Mouse (Mus musculus) lung, embryonic 14.5 days (tissue): Measurements from ENCODE around the gene Mcu. TPM values are rescaled to one million over a fixed set of nuclear protein-coding genes. Genes with fewer than 3 reads are reported as not detected.

Source experiments
- ATAC-seq: fragments of 200-750 bp; cut with Nextera tagmentation; 2 replicates; pipeline ENCODE4 v1.8.0; 2017; ENCODE audit warnings: mild to moderate bottlenecking, moderate TSS enrichment, moderate library complexity; ENCODE audit not compliant: insufficient read depth
- DNase-seq: peaks from one replicate; pipeline ENCODE4 v3.0.0-alpha.2; 2015
- H3K27ac ChIP-seq: fragments of 300-500 bp; sonication (generic); 2 replicates; pipeline ENCODE4 v1.5.1; 2014; ENCODE audit warnings: low read depth, mild to moderate bottlenecking, moderate library complexity
- H3K27me3 ChIP-seq: fragments of 300-500 bp; sonication (generic); 2 replicates; pipeline ENCODE4 v1.6.1; 2014; ENCODE audit warnings: low read length, control low read depth; ENCODE audit not compliant: insufficient read depth
- H3K36me3 ChIP-seq: fragments of 300-500 bp; sonication (generic); 2 replicates; pipeline ENCODE4 v1.6.1; 2014; ENCODE audit warnings: control low read depth; ENCODE audit not compliant: insufficient read depth
- H3K4me1 ChIP-seq: fragments of 300-500 bp; sonication (generic); 2 replicates; pipeline ENCODE4 v1.6.1; 2014; ENCODE audit warnings: antibody characterized with exemption, control low read depth; ENCODE audit not compliant: insufficient read depth
- H3K4me2 ChIP-seq: fragments of 300-500 bp; sonication (generic); 2 replicates; pipeline ENCODE4 v1.6.1; 2014; ENCODE audit warnings: mild to moderate bottlenecking
- H3K4me3 ChIP-seq: fragments of 300-500 bp; sonication (generic); 2 replicates; pipeline ENCODE4 v1.5.1; 2014; ENCODE audit warnings: low read depth, low read length
- H3K9ac ChIP-seq: fragments of 300-500 bp; sonication (generic); 2 replicates; pipeline ENCODE4 v1.6.1; 2014
- H3K9me3 ChIP-seq: fragments of 300-500 bp; sonication (generic); 2 replicates; pipeline ENCODE4 v1.6.1; 2016; ENCODE audit warnings: low read depth, low read length, control low read depth
- CTCF ChIP-seq: IDR thresholded peaks from 2 replicates; pipeline ENCODE4 v1.5.1; 2016; ENCODE audit warnings: antibody characterized with exemption, low read depth
- WGBS: fragments of 180-500 bp; shearing (Covaris S2); extraction: QIAGEN DNeasy Blood & Tissue Kit; methylation state at CpG from one replicate; pipeline ENCODE4 v1.1.7; 2014; 5-methylcytosine and 5-hydroxymethylcytosine counted together
- polyA plus RNA-seq: library from polyadenylated mRNA; unstranded; fragments of >200 nt; fragmentation: Nextera tagmentation; extraction: Ambion mirVana; gene quantifications from 2 replicates; pipeline ENCODE4 v1.2.1, GENCODE M21; 2014

Mcu gene
- polyA plus RNA-seq, 1 experiment from 2014 or later, result 32.4 TPM

DNA sequence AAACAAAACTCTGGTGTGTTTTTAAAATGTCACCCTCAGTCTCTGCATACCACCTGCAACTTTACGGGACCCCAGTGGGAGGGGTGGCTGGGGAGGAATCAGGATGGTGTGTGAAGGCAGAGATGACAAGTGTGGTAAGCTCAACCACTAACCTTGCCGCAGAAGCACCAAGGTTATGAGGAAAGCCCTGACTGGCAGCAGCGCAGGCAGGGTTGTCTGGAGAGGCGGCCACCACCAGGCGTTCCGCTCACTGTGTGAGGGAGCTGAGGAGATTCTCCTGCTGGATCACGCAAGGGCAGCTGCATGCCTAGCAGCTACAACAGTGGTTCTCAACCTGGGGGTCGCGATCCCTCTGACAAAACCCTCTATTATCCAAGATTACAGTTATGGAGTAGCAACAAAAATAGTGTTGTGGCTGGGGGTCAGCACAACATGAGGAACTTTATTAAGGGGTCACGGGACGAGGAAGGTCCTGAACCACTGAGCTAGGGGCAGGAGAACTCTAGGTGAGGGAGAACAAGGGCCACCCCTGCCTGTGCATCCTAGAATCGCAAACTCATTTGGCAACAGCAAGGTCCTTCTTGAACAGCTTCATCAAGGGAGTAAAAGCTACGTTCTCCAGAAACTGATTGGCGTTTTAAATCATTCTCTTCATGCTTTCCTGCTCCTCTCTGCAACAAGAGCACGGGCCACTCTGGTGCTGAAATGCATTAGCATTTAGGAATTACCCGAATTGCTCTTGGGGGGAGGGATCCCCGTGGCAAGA lies 77.5 kb downstream of the Mcu start:
- TF ChIP-seq CTCF, result no peak
- no peaks in the 10 kb centered on the region for H3K27me3 ChIP-seq
- peak overlapping the region; percentile 31 for H3K4me3 ChIP-seq
- H3K27ac ChIP-seq, result no peak overlapping the region
- peak overlapping the region; percentile 38; the same call in 1 of the 2 replicates for H3K9ac ChIP-seq
- no peaks in the 10 kb centered on the region for H3K36me3 ChIP-seq
- peak overlapping the region; percentile 66 for H3K4me2 ChIP-seq
- H3K4me1 ChIP-seq, result peaks cover 15% of the 10 kb centered on the region
- 40% methylated on average over 17 of the region's 17 CpGs for WGBS
- no peaks in the 10 kb centered on the region for H3K9me3 ChIP-seq
- DNase-seq, result no peak
- ATAC-seq, result no peak

DNA sequence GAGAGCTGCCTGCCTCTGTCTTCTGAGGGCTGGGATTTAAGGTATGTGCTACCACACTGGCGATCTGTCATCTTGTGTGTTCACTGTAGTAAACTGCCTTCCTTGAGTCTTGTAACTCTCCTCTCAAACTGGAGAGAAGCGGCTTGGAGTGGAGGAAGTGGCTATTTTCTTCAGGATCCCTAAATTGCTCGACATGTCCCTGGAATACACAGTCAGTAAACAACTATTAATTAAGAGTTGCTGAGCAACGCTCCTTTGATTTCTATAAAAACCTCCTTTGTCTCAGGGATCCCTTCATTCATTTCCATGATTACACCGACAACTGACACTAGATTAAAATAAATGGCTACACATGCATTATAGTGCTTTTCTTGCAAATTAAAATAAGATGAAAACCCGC lies 78.4 kb downstream of the Mcu start:
- Histone ChIP-seq H3K27ac (no peak overlapping the region), H3K27me3 (no peaks in the 10 kb centered on the region), H3K9ac (no peak overlapping the region), H3K4me1 (peaks cover 10% of the 10 kb centered on the region), H3K4me2 (no peak overlapping the region), H3K36me3 (no peaks in the 10 kb centered on the region), H3K4me3 (no peak overlapping the region), H3K9me3 (no peaks in the 10 kb centered on the region)
- TF ChIP-seq CTCF, result no peak
- DNase-seq (no peak), ATAC-seq (no peak)
- WGBS, result 80% methylated on average over 6 of the region's 6 CpGs

DNA sequence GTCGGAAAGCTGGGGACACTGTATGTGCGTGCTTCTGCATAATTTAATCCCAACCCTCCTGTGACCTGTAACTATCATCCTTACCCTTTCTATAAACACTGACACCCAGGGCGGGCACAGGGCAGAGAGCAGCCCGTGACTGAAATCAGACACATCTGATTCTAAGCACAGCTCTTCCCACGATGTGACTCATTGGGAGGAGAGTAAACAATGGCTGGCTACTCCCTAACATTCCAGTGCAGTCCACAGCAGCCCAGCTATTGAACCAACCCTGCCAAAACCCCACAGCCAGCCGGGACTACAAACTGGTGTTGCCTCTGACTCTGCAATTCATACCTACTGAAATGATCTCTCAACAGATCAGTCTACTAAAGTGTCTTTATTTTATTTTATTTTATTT lies 78.9 kb downstream of the Mcu start:
- DNase-seq (peak; percentile 29), ATAC-seq (0 out of 2 replicates have a peak, but pooled peaks have one; percentile 30)
- 50% methylated on average over 6 of the region's 6 CpGs for WGBS
- no peaks in the 10 kb centered on the region for H3K27me3 ChIP-seq
- H3K4me1 ChIP-seq, result peaks cover 10% of the 10 kb centered on the region
- no peak overlapping the region for H3K27ac ChIP-seq
- H3K36me3 ChIP-seq, result no peaks in the 10 kb centered on the region
- no peak overlapping the region for H3K4me3 ChIP-seq
- H3K9me3 ChIP-seq, result no peaks in the 10 kb centered on the region
- no peak for TF ChIP-seq CTCF
- H3K4me2 ChIP-seq, result no peak overlapping the region
- H3K9ac ChIP-seq, result no peak overlapping the region

DNA sequence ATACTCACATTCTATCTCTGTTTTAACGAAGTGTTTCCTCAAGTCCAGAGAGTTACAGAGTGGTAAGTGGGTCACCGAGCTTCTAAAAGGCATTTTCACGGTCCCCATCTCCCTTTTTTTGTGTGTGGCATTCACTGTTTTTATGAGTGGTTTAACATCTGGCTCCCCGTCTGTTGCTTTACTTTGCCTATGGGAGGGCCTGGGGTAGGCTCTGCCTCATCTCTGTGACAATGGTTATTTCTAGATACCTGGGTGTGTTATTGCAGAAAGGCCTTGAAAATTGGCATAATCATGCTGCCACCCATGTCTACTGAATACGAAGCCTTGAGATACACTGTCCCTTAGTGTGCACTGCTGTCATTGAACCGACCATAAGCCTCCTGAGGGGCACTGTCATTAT lies 84.2 kb downstream of the Mcu start:
- Histone ChIP-seq H3K9ac (no peak overlapping the region), H3K36me3 (no peaks in the 10 kb centered on the region), H3K9me3 (no peaks in the 10 kb centered on the region), H3K4me3 (no peak overlapping the region), H3K4me1 (no peaks in the 10 kb centered on the region), H3K27me3 (no peaks in the 10 kb centered on the region), H3K4me2 (no peak overlapping the region), H3K27ac (no peak overlapping the region)
- DNase-seq (no peak), ATAC-seq (no peak)
- 94% methylated on average over 6 of the region's 6 CpGs for WGBS
- no peak for TF ChIP-seq CTCF

DNA sequence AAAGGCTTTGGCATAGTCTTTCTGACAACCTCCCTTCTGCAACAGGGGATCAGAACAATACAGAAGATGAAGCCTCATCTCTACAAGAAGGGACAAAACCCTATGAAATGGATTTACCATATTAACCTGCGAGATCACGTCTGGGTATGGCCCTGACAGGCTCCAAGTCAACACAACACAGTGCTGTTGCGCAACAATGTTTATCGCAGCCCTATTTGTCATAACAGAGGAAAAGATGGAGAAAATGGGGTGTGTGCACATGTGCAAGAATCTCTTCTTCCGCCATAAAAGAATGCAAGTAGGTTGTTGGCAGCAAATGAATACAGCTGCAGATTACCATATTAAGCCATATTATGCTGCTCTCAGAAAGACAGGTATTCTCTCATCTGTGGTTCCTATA lies 88.7 kb downstream of the Mcu start:
- Histone ChIP-seq H3K4me3 (no peak overlapping the region), H3K36me3 (no peaks in the 10 kb centered on the region), H3K27ac (no peak overlapping the region), H3K27me3 (no peaks in the 10 kb centered on the region), H3K4me2 (no peak overlapping the region), H3K9me3 (no peaks in the 10 kb centered on the region), H3K4me1 (peaks cover 14% of the 10 kb centered on the region; the same call in 1 of the 2 replicates), H3K9ac (no peak overlapping the region)
- peak; percentile 28 for DNase-seq
- ATAC-seq, result no peak
- 79% methylated on average over 5 of the region's 5 CpGs for WGBS
- no peak for TF ChIP-seq CTCF

DNA sequence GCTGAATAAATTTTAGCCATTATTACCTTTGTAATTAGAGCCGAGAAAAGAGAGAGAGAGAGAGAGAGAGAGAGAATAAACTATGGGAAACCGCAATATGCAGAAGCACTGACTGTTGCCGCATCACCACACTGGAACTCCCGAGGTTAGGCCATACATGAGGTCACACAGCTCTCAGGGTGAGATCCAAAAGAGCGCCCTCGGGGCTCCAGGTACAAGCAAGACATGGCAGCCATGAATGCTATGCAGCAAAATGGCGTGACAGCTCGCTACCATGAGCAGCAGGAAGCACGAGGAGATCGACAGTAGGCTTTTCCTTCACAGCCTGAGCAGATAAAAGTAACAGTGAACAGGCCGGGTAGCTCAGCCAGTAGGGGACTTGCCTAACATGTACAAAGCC lies 89.2 kb downstream of the Mcu start:
- TF ChIP-seq CTCF, result no peak
- WGBS, result 84% methylated on average over 11 of the region's 11 CpGs
- Histone ChIP-seq H3K36me3 (no peaks in the 10 kb centered on the region), H3K27me3 (no peaks in the 10 kb centered on the region), H3K9me3 (no peaks in the 10 kb centered on the region), H3K9ac (no peak overlapping the region), H3K4me2 (no peak overlapping the region), H3K4me1 (peaks cover 14% of the 10 kb centered on the region; the same call in 1 of the 2 replicates), H3K4me3 (no peak overlapping the region), H3K27ac (no peak overlapping the region)
- ATAC-seq (no peak), DNase-seq (no peak)

DNA sequence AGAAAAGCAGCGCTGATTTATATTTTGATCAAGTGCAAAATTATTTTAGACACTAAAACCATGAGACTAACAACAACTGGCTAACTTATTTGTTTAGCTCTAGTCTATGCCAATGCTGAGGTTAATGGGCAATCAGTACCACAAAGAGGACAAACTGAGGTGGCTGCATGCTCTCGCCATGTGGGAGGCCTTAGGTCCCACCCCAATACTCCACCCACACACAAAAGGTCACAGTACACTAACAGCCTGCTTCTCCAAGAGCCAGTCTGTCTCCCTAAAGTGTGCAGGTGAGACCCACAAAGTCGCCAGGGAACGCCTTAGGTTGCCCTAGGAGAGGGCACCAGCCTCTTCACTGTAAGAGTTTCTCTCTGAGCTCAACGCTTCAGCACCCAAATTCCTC lies 91.8 kb downstream of the Mcu start:
- Histone ChIP-seq H3K27ac (peak overlapping the region; percentile 64; the same call in 1 of the 2 replicates), H3K36me3 (no peaks in the 10 kb centered on the region), H3K27me3 (no peaks in the 10 kb centered on the region), H3K4me1 (peaks cover 14% of the 10 kb centered on the region; the same call in 1 of the 2 replicates), H3K9me3 (no peaks in the 10 kb centered on the region), H3K4me2 (no peak overlapping the region), H3K4me3 (no peak overlapping the region), H3K9ac (no peak overlapping the region)
- ATAC-seq, result no peak; the same call in 1 of the 2 replicates
- no peak for TF ChIP-seq CTCF
- WGBS, result 68% methylated on average over 5 of the region's 5 CpGs
- DNase-seq, result no peak
